Mouse (Mus musculus) stomach, embryonic 16.5 days (tissue): Measurements from ENCODE around the gene Ctcfl. TPM values are rescaled to one million over a fixed set of nuclear protein-coding genes. Genes with fewer than 3 reads are reported as not detected.
"Not testable (repeated sequence)": the region's sequence is repeated elsewhere in the genome, so short reads cannot be mapped to it uniquely, and the experiment has no call there.

Source experiments
- ATAC-seq: fragments of 200-750 bp; cut with Nextera tagmentation; 2 replicates; pipeline ENCODE4 v1.8.0; 2017; ENCODE audit warnings: moderate number of reproducible peaks, moderate TSS enrichment; ENCODE audit not compliant: insufficient read depth, low FRiP score
- H3K27ac ChIP-seq: fragments of 300-500 bp; sonication (generic); 2 replicates; pipeline ENCODE4 v1.5.1; 2014; ENCODE audit warnings: low read length
- H3K27me3 ChIP-seq: fragments of 300-500 bp; sonication (generic); 2 replicates; pipeline ENCODE4 v1.6.1; 2014; ENCODE audit warnings: low read length, control low read depth, mixed read lengths; ENCODE audit not compliant: control insufficient read depth, insufficient read depth
- H3K36me3 ChIP-seq: fragments of 300-500 bp; sonication (generic); 2 replicates; pipeline ENCODE4 v1.6.1; 2014; ENCODE audit warnings: low read length; ENCODE audit not compliant: control insufficient read depth, insufficient read depth
- H3K4me1 ChIP-seq: fragments of 300-500 bp; sonication (generic); 2 replicates; pipeline ENCODE4 v1.6.1; 2014; ENCODE audit warnings: low read length, control low read depth, mixed read lengths; ENCODE audit not compliant: control insufficient read depth, insufficient read depth
- H3K4me2 ChIP-seq: fragments of 300-500 bp; sonication (generic); 2 replicates; pipeline ENCODE4 v1.6.1; 2014; ENCODE audit warnings: low read depth, low read length, mixed read lengths
- H3K4me3 ChIP-seq: fragments of 300-500 bp; sonication (generic); replicated peaks from 2 replicates; pipeline ENCODE4 v1.5.1; 2014; ENCODE audit warnings: mild to moderate bottlenecking, low read length
- H3K9ac ChIP-seq: fragments of 300-500 bp; sonication (generic); 2 replicates; pipeline ENCODE4 v1.6.1; 2014; ENCODE audit warnings: low read length
- H3K9me3 ChIP-seq: fragments of 300-500 bp; sonication (generic); replicated peaks from 2 replicates; pipeline ENCODE4 v1.6.1; 2016; ENCODE audit warnings: low read length, control low read depth; ENCODE audit not compliant: control insufficient read depth
- WGBS: fragments of 180-500 bp; shearing (Covaris S2); extraction: QIAGEN DNeasy Blood & Tissue Kit; methylation state at CpG from one replicate; pipeline ENCODE4 v1.1.7; 2014; 5-methylcytosine and 5-hydroxymethylcytosine counted together
- polyA plus RNA-seq: library from polyadenylated mRNA; unstranded; fragments of >200 nt; fragmentation: Nextera tagmentation; extraction: Ambion mirVana; gene quantifications from 2 replicates; pipeline ENCODE4 v1.2.1, GENCODE M21; 2015

Gene Ctcfl
- polyA plus RNA-seq, 1 experiment from 2014 or later: 0.43 TPM

- Histone ChIP-seq H3K9ac (no peak overlapping the region), H3K4me1 (no peaks in the 10 kb centered on the region), H3K27ac (no peak overlapping the region), H3K27me3 (no peaks in the 10 kb centered on the region), H3K9me3 (no peaks in the 10 kb centered on the region), H3K4me3 (no peak overlapping the region), H3K36me3 (no peaks in the 10 kb centered on the region), H3K4me2 (no peak overlapping the region)
- 54% methylated on average over 2 of the region's 2 CpGs for WGBS
- no peak for ATAC-seq
These were observed 9.8 kb upstream of the Ctcfl start for GRCm38 (mm10) chr2:173129111-173129510.

GRCm38 (mm10) chr2:173126386-173126785 is 7.1 kb upstream of the Ctcfl start:
- Histone ChIP-seq H3K27me3 (no peaks in the 10 kb centered on the region), H3K9ac (no peak overlapping the region), H3K27ac (no peak overlapping the region), H3K36me3 (no peaks in the 10 kb centered on the region), H3K9me3 (no peaks in the 10 kb centered on the region), H3K4me1 (no peaks in the 10 kb centered on the region), H3K4me3 (no peak overlapping the region), H3K4me2 (no peak overlapping the region)
- WGBS: 85% methylated on average over 4 of the region's 4 CpGs
- ATAC-seq: no peak

- H3K9me3 ChIP-seq: no peaks in the 10 kb centered on the region
- H3K27me3 ChIP-seq: no peaks in the 10 kb centered on the region
- ATAC-seq: no peak
- 86% methylated on average over 7 of the region's 7 CpGs for WGBS
- no peak overlapping the region for H3K9ac ChIP-seq
- H3K36me3 ChIP-seq: no peaks in the 10 kb centered on the region
- no peak overlapping the region for H3K4me3 ChIP-seq
- no peaks in the 10 kb centered on the region for H3K4me1 ChIP-seq
- no peak overlapping the region for H3K4me2 ChIP-seq
- no peak overlapping the region for H3K27ac ChIP-seq
These were observed 4.9 kb upstream of the Ctcfl start for GRCm38 (mm10) chr2:173124022-173124735.

- H3K36me3 ChIP-seq, H3K9me3 ChIP-seq, H3K27ac ChIP-seq, H3K4me1 ChIP-seq, H3K9ac ChIP-seq, H3K27me3 ChIP-seq, ATAC-seq, H3K4me3 ChIP-seq, H3K4me2 ChIP-seq: not testable (repeated sequence)
- 59% methylated on average over 4 of the region's 4 CpGs for WGBS
These were observed 792 bp upstream of the Ctcfl start for GRCm38 (mm10) chr2:173120117-173120516.

GRCm38 (mm10) chr2:173113796-173114195 is 5.5 kb downstream of the Ctcfl start:
- H3K36me3 ChIP-seq, H3K27ac ChIP-seq, ATAC-seq, H3K9ac ChIP-seq, H3K27me3 ChIP-seq, H3K4me2 ChIP-seq, H3K9me3 ChIP-seq, H3K4me3 ChIP-seq, H3K4me1 ChIP-seq: not testable (repeated sequence)
- WGBS: 57% methylated on average over 3 of the region's 3 CpGs

GRCm38 (mm10) chr2:173110571-173110970 is 8.8 kb downstream of the Ctcfl start:
- H3K4me3 ChIP-seq: no peak overlapping the region
- ATAC-seq: no peak
- H3K27me3 ChIP-seq: no peaks in the 10 kb centered on the region
- no peaks in the 10 kb centered on the region for H3K36me3 ChIP-seq
- no peak overlapping the region for H3K9ac ChIP-seq
- H3K4me1 ChIP-seq: no peaks in the 10 kb centered on the region
- H3K27ac ChIP-seq: no peak overlapping the region
- H3K9me3 ChIP-seq: no peaks in the 10 kb centered on the region
- 89% methylated on average over 9 of the region's 9 CpGs for WGBS
- no peak overlapping the region for H3K4me2 ChIP-seq

GRCm38 (mm10) chr2:173109510-173109909 is 9.8 kb downstream of the Ctcfl start:
- no peak for ATAC-seq
- H3K9ac ChIP-seq: no peak overlapping the region
- no peak overlapping the region for H3K27ac ChIP-seq
- no peaks in the 10 kb centered on the region for H3K27me3 ChIP-seq
- 88% methylated on average over 7 of the region's 7 CpGs for WGBS
- no peaks in the 10 kb centered on the region for H3K36me3 ChIP-seq
- no peak overlapping the region for H3K4me3 ChIP-seq
- no peaks in the 10 kb centered on the region for H3K4me1 ChIP-seq
- no peaks in the 10 kb centered on the region for H3K9me3 ChIP-seq
- H3K4me2 ChIP-seq: no peak overlapping the region

- Histone ChIP-seq H3K27ac (no peak overlapping the region), H3K36me3 (no peaks in the 10 kb centered on the region), H3K4me1 (no peaks in the 10 kb centered on the region), H3K9ac (no peak overlapping the region), H3K4me2 (no peak overlapping the region), H3K4me3 (no peak overlapping the region), H3K27me3 (no peaks in the 10 kb centered on the region), H3K9me3 (no peaks in the 10 kb centered on the region)
- WGBS: 56% methylated on average over 6 of the region's 6 CpGs
- ATAC-seq: no peak
These were observed 10.7 kb downstream of the Ctcfl start for GRCm38 (mm10) chr2:173108509-173109190.

GRCm38 (mm10) chr2:173106889-173107785 is 12.2 kb downstream of the Ctcfl start:
- Histone ChIP-seq H3K36me3 (no peaks in the 10 kb centered on the region), H3K4me1 (no peaks in the 10 kb centered on the region), H3K4me3 (no peak overlapping the region), H3K4me2 (no peak overlapping the region), H3K27ac (no peak overlapping the region), H3K27me3 (no peaks in the 10 kb centered on the region), H3K9ac (no peak overlapping the region), H3K9me3 (no peaks in the 10 kb centered on the region)
- peak; percentile 31; the same call in 1 of the 2 replicates for ATAC-seq
- 19% methylated on average over 14 of the region's 14 CpGs for WGBS
